ENCODE assay signal across 30 mouse cellular contexts in genomic region chr13:109474344-109474743, GRCm38 (mm10).
"Had no signal": no experiment of that assay in that cellular context is flagged by ENCODE, and none has a peak within 500 bp of the region (broad histone marks: within the 10 kb centered on the region; RNA-seq: fewer than 3 reads in every experiment).

No protein-coding gene starts in this region.

- H3K9me3 ChIP-seq: limb, embryonic 10.5 days; limb, embryonic 12.5 days; limb, embryonic 13.5 days; limb, embryonic 15.5 days; liver, embryonic 13.5 days; liver, embryonic 15.5 days; lung, embryonic 15.5 days; megakaryocyte, embryonic 14.5 days; midbrain, embryonic 10.5 days; midbrain, embryonic 12.5 days; midbrain, embryonic 13.5 days; midbrain, embryonic 15.5 days; neural tube, embryonic 12.5 days; neural tube, embryonic 13.5 days had no signal

- H3K27me3 ChIP-seq: limb, embryonic 12.5 days; limb, embryonic 13.5 days; limb, embryonic 15.5 days; liver, embryonic 13.5 days; liver, embryonic 15.5 days; lung, embryonic 15.5 days; megakaryocyte, embryonic 14.5 days; midbrain, embryonic 12.5 days; midbrain, embryonic 13.5 days; midbrain, embryonic 15.5 days; neural tube, embryonic 12.5 days; neural tube, embryonic 13.5 days had no signal

- H3K9ac ChIP-seq: limb, embryonic 12.5 days; limb, embryonic 13.5 days; limb, embryonic 15.5 days; liver, embryonic 13.5 days; liver, embryonic 14.5 days; liver, embryonic 15.5 days; lung, embryonic 14.5 days; lung, embryonic 15.5 days; midbrain, embryonic 12.5 days; midbrain, embryonic 13.5 days; midbrain, embryonic 15.5 days; neural tube, embryonic 12.5 days; neural tube, embryonic 13.5 days had no signal

- DNase-seq: left cerebral cortex, postnatal 4 days; liver, embryonic 13.5 days; lung, adult 18-20 months; lung, adult 2 months; lung, embryonic 14.5 days; lung, postnatal 10 days; lung, postnatal 14 days; lung, postnatal 36 days; lung, postnatal 4 days; midbrain, embryonic 14.5 days had no signal

- H3K4me2 ChIP-seq: limb, embryonic 12.5 days; limb, embryonic 13.5 days; limb, embryonic 15.5 days; liver, embryonic 13.5 days; liver, embryonic 15.5 days; lung, embryonic 14.5 days; lung, embryonic 15.5 days; midbrain, embryonic 11.5 days; midbrain, embryonic 12.5 days; midbrain, embryonic 13.5 days; midbrain, embryonic 15.5 days; neural tube, embryonic 12.5 days; neural tube, embryonic 13.5 days had no signal

- H3K4me3 ChIP-seq: left cerebral cortex, adult 2 months; limb, embryonic 10.5 days; limb, embryonic 12.5 days; limb, embryonic 13.5 days; limb, embryonic 15.5 days; liver, embryonic 13.5 days; liver, embryonic 15.5 days; lung, embryonic 15.5 days; megakaryocyte, embryonic 14.5 days; midbrain, embryonic 10.5 days; midbrain, embryonic 12.5 days; midbrain, embryonic 13.5 days; midbrain, embryonic 15.5 days; myocyte; neural tube, embryonic 12.5 days; neural tube, embryonic 13.5 days had no signal

- H3K27ac ChIP-seq: left cerebral cortex, adult 2 months; limb, embryonic 10.5 days; limb, embryonic 12.5 days; limb, embryonic 13.5 days; limb, embryonic 15.5 days; liver, embryonic 13.5 days; liver, embryonic 14.5 days; liver, embryonic 15.5 days; lung, embryonic 15.5 days; macrophage; midbrain, embryonic 10.5 days; midbrain, embryonic 12.5 days; midbrain, embryonic 13.5 days; midbrain, embryonic 15.5 days; neural tube, embryonic 12.5 days; neural tube, embryonic 13.5 days had no signal

- H3K36me3 ChIP-seq: limb, embryonic 10.5 days; limb, embryonic 12.5 days; limb, embryonic 13.5 days; limb, embryonic 15.5 days; liver, embryonic 13.5 days; liver, embryonic 15.5 days; lung, embryonic 15.5 days; midbrain, embryonic 10.5 days; midbrain, embryonic 12.5 days; midbrain, embryonic 13.5 days; midbrain, embryonic 15.5 days; neural tube, embryonic 12.5 days; neural tube, embryonic 13.5 days had no signal

- ATAC-seq: lung, postnatal 0 days; midbrain, embryonic 13.5 days; midbrain, embryonic 15.5 days; midbrain, embryonic 16.5 days had no signal

- H3K4me1 ChIP-seq: limb, embryonic 10.5 days; limb, embryonic 15.5 days; liver, embryonic 15.5 days; midbrain, embryonic 10.5 days; midbrain, embryonic 12.5 days; midbrain, embryonic 15.5 days; neural tube, embryonic 12.5 days had no signal
